Mouse (Mus musculus): ENCODE measurements around the gene Fcmr. TPM values are rescaled to one million over a fixed set of nuclear protein-coding genes. Genes with fewer than 3 reads are reported as not detected.

Fcmr gene
- polyA plus RNA-seq, 1 experiment: 0.19 TPM

DNA sequence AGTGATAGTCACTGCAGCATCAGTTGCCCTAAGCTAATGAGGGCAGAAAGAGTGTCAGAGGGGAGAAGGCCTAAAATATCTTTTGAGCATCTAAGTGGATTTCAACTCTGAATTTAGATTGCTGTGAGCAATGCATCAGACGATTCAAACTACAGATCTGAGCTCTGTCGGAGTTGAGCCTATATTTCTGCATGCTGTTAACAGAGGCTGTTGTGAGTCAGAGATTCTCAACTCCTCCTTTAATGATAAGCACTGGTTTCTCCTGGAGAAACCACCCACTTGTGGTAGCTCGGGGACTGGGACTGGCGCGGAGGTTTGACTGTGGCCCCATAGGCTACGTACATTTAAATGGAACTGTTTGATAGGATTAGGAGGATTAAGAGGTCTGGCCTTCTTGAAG, 29.0 kb downstream of the Fcmr start:
- DNase-seq (ENCODE audit: low read depth): no peak
- TF ChIP-seq POLR2A (IDR thresholded peaks at IDR 0.05; ENCODE audit: borderline replicate concordance, extremely low read depth, insufficient read depth, insufficient read length, poor library complexity, severe bottlenecking) (no peak), CTCF (IDR thresholded peaks at IDR 0.05; ENCODE audit: borderline replicate concordance, extremely low read depth, insufficient read depth, insufficient read length) (no peak)

DNA sequence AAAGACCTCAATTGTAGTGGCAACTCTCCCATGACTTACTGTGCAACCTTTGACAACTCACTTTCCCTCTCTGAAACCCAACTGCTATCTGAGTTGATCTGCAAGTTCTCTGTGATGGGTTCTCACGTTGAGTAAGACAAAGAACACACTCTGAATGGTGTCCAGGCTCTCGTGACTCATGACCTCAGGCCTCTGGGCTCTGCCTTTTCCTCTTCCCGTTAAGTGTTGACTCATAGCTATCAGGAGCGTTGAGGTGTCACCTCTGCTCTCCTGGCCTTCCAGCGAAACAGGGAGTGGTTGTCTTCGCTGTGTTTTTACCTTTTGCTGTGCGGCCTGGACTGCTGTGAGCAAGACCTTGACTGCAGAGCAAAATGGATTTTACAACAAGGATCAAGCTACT, 37.0 kb downstream of the Fcmr start:
- TF ChIP-seq POLR2A (IDR thresholded peaks at IDR 0.05; ENCODE audit: borderline replicate concordance, extremely low read depth, insufficient read depth, insufficient read length, poor library complexity, severe bottlenecking) (no peak), CTCF (IDR thresholded peaks at IDR 0.05; ENCODE audit: borderline replicate concordance, extremely low read depth, insufficient read depth, insufficient read length) (no peak)
- no peak for DNase-seq (ENCODE audit: low read depth)

DNA sequence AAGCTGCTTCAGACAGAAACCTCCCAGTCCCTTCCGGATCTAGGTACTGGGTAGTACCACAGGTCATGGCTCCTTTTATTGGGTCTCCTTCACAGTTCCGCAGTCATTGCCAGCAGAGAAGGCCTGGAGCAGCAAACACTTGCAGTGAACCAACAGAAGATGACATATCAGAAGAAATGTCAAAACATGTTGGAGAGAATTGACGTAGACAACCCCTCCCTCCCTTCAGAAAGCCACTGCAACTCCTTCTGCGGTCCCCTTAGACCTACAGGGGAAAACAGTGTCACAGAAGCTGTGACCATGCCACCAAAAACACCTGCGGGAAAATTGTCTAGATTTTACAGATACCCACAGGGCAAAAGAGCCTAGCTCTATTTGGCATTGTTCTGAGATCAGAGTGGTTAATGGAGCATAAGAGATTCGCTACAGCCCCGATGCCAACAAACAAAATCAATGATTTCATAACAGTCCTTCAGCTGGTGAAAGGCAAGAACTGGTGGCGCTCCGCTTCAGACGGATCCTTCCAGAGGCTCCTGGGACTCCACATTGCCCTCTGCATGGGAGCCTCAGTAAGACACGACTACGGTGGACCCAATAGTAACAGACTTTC, 46.0 kb downstream of the Fcmr start, which contains the start of gene Il20:
Il20 (minus strand) TSS at position 51 of the 610 bp plus-strand sequence.
- TF ChIP-seq CTCF (IDR thresholded peaks at IDR 0.05; ENCODE audit: borderline replicate concordance, extremely low read depth, insufficient read depth, insufficient read length): no peak
- no peak for TF ChIP-seq POLR2A (IDR thresholded peaks at IDR 0.05; ENCODE audit: borderline replicate concordance, extremely low read depth, insufficient read depth, insufficient read length, poor library complexity, severe bottlenecking)
- no peak for DNase-seq (ENCODE audit: low read depth)

DNA sequence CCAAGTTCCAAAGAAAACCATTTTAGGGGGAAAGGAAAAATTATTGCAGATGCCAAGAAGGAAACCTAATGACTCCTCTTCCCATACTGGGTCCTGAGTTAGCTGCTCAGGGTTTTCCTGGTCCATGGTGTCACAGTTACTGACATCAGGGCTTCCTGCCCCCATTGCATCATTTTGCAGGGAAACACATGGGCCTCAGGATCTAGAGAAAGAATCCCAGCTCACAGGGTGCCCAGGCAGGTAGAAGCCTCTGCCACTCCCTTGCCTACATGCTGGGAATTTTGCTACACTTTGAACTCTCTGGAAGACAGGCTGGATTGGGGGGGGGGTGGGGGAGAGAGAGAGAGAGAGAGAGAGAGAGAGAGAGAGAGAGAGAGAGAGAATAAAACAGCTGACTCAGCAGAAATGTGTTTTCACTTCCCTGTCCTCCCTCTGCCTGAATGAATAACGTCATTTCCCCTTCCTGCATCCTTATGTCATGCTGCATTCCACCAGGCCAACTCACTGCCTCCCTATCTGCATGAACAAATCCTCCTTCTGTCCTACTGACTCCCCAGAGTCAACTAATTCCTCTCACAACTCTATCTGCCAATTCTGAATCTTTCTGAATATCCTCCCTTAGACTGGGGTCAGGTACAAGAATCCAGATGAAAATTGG, 53.0 kb downstream of the Fcmr start:
- DNase-seq (ENCODE audit: low read depth): no peak

DNA sequence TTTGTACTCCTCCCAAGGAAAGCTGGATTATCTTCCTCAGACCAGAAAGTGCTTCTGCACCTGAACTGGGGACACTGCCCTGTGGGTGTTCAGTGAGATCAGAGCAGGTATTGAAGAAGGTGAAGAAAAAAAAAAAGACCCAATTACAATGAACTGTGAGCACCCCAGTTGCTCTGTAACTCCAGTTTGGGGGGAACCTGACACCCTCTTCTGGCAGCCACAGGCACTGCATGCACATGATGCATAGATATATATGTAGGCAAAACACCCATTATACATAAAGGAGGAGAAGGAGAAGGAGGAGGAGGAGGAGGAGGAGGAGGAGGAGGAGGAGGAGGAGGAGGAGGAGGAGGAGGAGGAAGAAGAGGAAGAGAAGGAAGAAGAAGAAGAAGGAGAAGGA, 61.0 kb downstream of the Fcmr start:
- DNase-seq (ENCODE audit: low read depth): no peak
- TF ChIP-seq CTCF (IDR thresholded peaks at IDR 0.05; ENCODE audit: borderline replicate concordance, extremely low read depth, insufficient read depth, insufficient read length) (peak; percentile 25; the same call in 1 of the 2 replicates), POLR2A (IDR thresholded peaks at IDR 0.05; ENCODE audit: borderline replicate concordance, extremely low read depth, insufficient read depth, insufficient read length, poor library complexity, severe bottlenecking) (no peak)

More for the DNA sequence above, 53.0 kb downstream of the Fcmr start:
- TF ChIP-seq POLR2A (IDR thresholded peaks at IDR 0.05; ENCODE audit: borderline replicate concordance, extremely low read depth, insufficient read depth, insufficient read length, poor library complexity, severe bottlenecking) (no peak), CTCF (IDR thresholded peaks at IDR 0.05; ENCODE audit: borderline replicate concordance, extremely low read depth, insufficient read depth, insufficient read length) (no peak)

Other genes with a start within 250 kb of the Fcmr start
- not detected in 2 replicates for gene Zp3r, start 236.0 kb upstream of the Fcmr start, polyA plus RNA-seq (2012; rRNA removed)
- 0.03 TPM in 1 of 2 replicates, not detected in the other for gene C4bp, start 204.0 kb upstream of the Fcmr start, polyA plus RNA-seq (2012; rRNA removed)
- not detected in 2 replicates for gene Gm29427, start 149.9 kb upstream of the Fcmr start, polyA plus RNA-seq (2012; rRNA removed)
- gene Yod1, start 148.3 kb upstream of the Fcmr start, polyA plus RNA-seq (2012; rRNA removed): 3.9 and 5.3 TPM in 2 replicates
- gene Pfkfb2, start 136.4 kb upstream of the Fcmr start, polyA plus RNA-seq (2012; rRNA removed): 32.9 and 33.9 TPM in 2 replicates
- gene AA986860, start 133.7 kb upstream of the Fcmr start, polyA plus RNA-seq (2012; rRNA removed): 0.50 and 0.59 TPM in 2 replicates
- gene Fcamr, start 64.8 kb upstream of the Fcmr start, polyA plus RNA-seq (2012; rRNA removed): 0.04 and 0.08 TPM in 2 replicates
- gene Pigr, start 39.0 kb upstream of the Fcmr start, polyA plus RNA-seq (2012; rRNA removed): 0.03 and 0.16 TPM in 2 replicates
- not detected in 2 replicates for gene Il24, start 21.8 kb downstream of the Fcmr start, polyA plus RNA-seq (2012; rRNA removed)
- not detected in 2 replicates for gene Il20, start 45.8 kb downstream of the Fcmr start, polyA plus RNA-seq (2012; rRNA removed)
- gene Il19, start 74.4 kb downstream of the Fcmr start, polyA plus RNA-seq (2012; rRNA removed): not detected in 2 replicates
- gene Il10, start 154.2 kb downstream of the Fcmr start, polyA plus RNA-seq (2012; rRNA removed): not detected in 2 replicates
- 50.5 and 52.9 TPM in 2 replicates for gene Mapkapk2, start 232.2 kb downstream of the Fcmr start, polyA plus RNA-seq (2012; rRNA removed)